Mouse (Mus musculus) erythroblast, embryonic 14.5 days (primary cell): ENCODE data around the gene 1190007I07Rik.

Experiments
- GATA1 ChIP-seq: IDR thresholded peaks from 2 replicates; pipeline ENCODE4 v1.6.1; 2012; ENCODE audit warnings: low read length, inconsistent platforms, mixed read lengths
- TAL1 ChIP-seq: IDR thresholded peaks from 3 replicates; pipeline ENCODE4 v1.6.1; 2012; ENCODE audit warnings: low read length, inconsistent platforms, mixed read lengths

DNA sequence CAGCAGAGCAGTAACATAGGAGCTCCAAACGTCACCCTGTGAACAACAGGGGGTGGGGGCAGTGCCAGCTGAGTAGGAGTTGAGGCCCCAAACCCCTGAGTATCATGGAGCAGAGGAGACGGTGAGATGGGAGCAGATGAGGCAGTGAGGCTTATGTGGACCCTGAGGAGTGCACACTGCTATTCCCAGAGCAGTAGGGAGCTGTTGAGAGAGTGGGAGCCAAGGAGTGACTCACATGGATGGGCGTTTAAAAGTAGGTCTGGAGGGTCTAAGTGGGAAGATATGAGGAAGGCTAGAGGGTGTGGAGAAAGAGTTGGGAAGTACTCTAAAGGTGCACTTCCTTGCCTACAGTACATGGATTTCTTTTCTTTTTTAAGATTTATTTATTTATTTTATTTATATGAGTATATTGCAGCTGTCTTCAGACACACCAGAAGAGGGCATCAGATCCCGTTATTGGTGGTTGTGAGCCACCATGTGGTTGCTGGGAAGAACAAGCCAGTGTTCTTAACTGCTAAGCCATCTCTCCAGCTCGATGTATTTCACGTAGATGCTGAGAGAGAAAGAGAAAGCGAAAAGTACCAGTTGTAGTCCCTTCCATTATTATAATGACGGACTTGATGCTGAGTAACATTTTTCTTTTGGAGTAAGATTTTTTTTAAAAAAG, 16.1 kb upstream of the 1190007I07Rik start:
- TF ChIP-seq GATA1 = no peak
- TF ChIP-seq TAL1 = no peak
